Mouse (Mus musculus) cerebellum, adult 2 months (tissue): ENCODE results near the gene Irf2bpl. TPM values are rescaled to one million over a fixed set of nuclear protein-coding genes. Genes with fewer than 3 reads are reported as not detected.

Experiments used
- DNase-seq, 2 experiments: peaks; one replicate each; pipeline ENCODE4 v3.0.0; 2021
- H3K27ac ChIP-seq: fragments of 200-500 bp; 2 replicates; pipeline ENCODE4 v1.5.1; 2012; ENCODE audit warnings: low read length, control low read depth, inconsistent platforms; ENCODE audit not compliant: insufficient read depth
- H3K27me3 ChIP-seq: fragments of 200-500 bp; 2 replicates; pipeline ENCODE4 v1.6.1; 2012; ENCODE audit warnings: inconsistent platforms, mild to moderate bottlenecking, low read length, moderate library complexity; ENCODE audit not compliant: control insufficient read depth, insufficient read depth
- H3K4me1 ChIP-seq: fragments of 200-500 bp; 2 replicates; pipeline ENCODE4 v1.6.1; 2011; ENCODE audit warnings: low read length; ENCODE audit not compliant: control insufficient read depth, insufficient read depth
- H3K4me3 ChIP-seq: fragments of 200-500 bp; replicated peaks from 2 replicates; pipeline ENCODE3; 2011; ENCODE audit warnings: mild to moderate bottlenecking, low read depth, low read length, control low read depth; ENCODE audit not compliant: insufficient read depth
- CTCF ChIP-seq: fragments of 200-500 bp; IDR thresholded peaks from 2 replicates; pipeline ENCODE4 v1.5.1; 2011; ENCODE audit warnings: low read depth, mild to moderate bottlenecking, control low read depth, low read length, moderate library complexity, borderline replicate concordance; ENCODE audit not compliant: insufficient read depth
- POLR2A ChIP-seq: fragments of 200-500 bp; IDR thresholded peaks from 2 replicates; pipeline ENCODE4 v1.6.1; 2011; ENCODE audit warnings: low read length, control low read depth, borderline replicate concordance; ENCODE audit not compliant: insufficient read depth
- WGBS: fragments of 180-500 bp; shearing (Covaris S2); methylation state at CpG from one replicate; pipeline ENCODE4 v1.1.7; 2018; 5-methylcytosine and 5-hydroxymethylcytosine counted together
- polyA plus RNA-seq: library from polyadenylated mRNA; depleted of rRNA; stranded (reverse); fragments of >200 nt; gene quantifications from 2 replicates; pipeline ENCODE4 v1.2.3, GENCODE M21; 2012; rRNA removed

The Irf2bpl gene
- polyA plus RNA-seq: 48.6 and 53.9 TPM in 2 replicates

- Histone ChIP-seq H3K27ac (peak within 1 kb of the TSS; percentile 98), H3K4me3 (peak within 1 kb of the TSS; percentile 69), H3K27me3 (no peaks in the 10 kb centered on the region), H3K4me1 (peaks cover 10% of the 10 kb centered on the region)
- under 1% methylated on average over 82 of the region's 82 CpGs for WGBS
- peak; percentile 97 to 99 for DNase-seq
- no peak for TF ChIP-seq CTCF
- peak; percentile 96 for TF ChIP-seq POLR2A
These were observed at the start of gene Irf2bpl for GRCm38 (mm10) chr12:86884197-86885058. Irf2bpl (minus strand) TSS chr12:86884798.

GRCm38 (mm10) chr12:86932575-86932952 is 48.0 kb upstream of the Irf2bpl start:
- Histone ChIP-seq H3K27me3 (no peaks in the 10 kb centered on the region), H3K27ac (no peak overlapping the region; the same call in 1 of the 2 replicates), H3K4me3 (no peak overlapping the region), H3K4me1 (no peaks in the 10 kb centered on the region)
- WGBS: 74% methylated on average over 6 of the region's 6 CpGs
- no peak for DNase-seq
- TF ChIP-seq CTCF (no peak), POLR2A (no peak)

DNA sequence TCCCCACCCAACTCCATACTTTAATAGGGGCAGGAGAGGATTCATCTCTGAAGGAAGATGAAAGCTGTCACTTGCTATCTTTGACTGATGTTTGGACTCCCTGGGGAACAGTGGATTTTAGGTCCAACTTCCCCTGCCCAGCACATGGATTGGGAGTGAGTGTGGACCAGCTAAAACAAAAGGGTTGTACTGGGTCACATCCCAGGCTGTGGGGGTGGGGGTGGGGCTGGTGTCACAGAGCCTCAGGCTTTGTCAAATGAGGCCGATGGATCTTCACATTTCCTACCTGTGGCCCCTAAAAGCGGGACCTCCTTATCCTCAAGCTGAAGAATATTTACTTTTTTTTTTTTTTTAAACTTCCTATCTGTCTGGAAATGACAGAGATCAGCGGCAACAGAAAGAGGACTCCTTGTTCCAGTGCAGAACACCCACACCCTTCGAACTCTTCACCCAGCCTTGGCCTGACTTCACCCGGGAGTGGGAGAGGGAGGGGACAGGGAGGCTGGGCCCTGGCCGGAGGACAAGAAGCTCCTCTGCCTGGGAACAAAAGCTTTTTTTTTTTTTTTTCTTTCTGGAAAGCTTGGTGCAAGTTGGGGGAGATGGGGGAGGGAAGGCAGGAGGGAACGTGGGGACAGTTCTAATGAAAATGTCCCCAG is 47.4 kb upstream of the Irf2bpl start:
- DNase-seq: peak in 1 of 2 experiments; percentile 52
- WGBS: 50% methylated on average over 7 of the region's 7 CpGs
- TF ChIP-seq POLR2A: no peak
- no peak for TF ChIP-seq CTCF
- H3K4me3 ChIP-seq: no peak overlapping the region
- no peaks in the 10 kb centered on the region for H3K27me3 ChIP-seq
- H3K27ac ChIP-seq: peak overlapping the region; percentile 81; the same call in 1 of the 2 replicates
- no peaks in the 10 kb centered on the region for H3K4me1 ChIP-seq

DNA sequence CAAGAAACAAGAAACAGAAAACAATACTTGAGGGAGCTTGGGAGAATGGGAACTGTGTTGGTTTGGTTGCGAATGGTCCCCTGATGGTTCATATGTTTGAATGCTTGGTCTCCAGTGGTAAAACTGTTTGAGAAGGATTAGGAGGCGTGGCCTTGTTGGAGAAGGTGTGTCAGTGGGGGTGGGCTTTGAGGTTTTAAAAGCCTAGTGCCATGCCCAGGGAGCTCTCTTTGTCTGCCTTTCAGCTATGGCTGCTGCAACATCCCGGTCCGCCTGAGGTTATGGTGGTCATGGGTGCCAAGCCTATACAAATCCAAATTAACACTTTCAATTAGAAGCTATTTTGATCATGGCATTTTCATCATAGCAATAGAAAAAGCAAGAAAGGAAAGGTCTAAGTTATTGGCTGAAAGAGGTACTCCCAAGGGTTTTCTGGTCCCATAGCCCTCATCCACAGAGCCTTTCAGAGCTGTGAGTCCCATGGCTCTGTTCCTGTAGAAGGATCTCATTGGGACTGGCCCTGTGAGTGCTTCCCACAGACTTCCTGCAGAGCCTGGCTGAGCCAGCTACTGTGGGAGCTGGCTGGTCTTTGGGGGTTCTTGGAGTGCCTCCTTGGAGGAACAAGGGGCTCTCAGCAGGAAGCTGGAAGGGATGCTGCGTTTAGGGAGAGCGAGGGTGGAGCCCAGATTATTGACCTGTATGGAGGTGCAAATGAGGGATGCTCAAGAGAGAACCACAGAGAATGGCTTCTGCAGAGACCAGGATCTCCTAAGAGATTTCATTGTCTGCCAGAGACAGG is 46.5 kb upstream of the Irf2bpl start:
- WGBS: 78% methylated on average over 6 of the region's 6 CpGs
- TF ChIP-seq POLR2A (no peak), CTCF (no peak)
- H3K27ac ChIP-seq: peak overlapping the region; percentile 81; the same call in 1 of the 2 replicates
- no peaks in the 10 kb centered on the region for H3K27me3 ChIP-seq
- no peak for DNase-seq
- H3K4me1 ChIP-seq: no peaks in the 10 kb centered on the region
- no peak overlapping the region for H3K4me3 ChIP-seq

- Histone ChIP-seq H3K4me1 (peaks cover 9% of the 10 kb centered on the region; the same call in 1 of the 2 replicates), H3K27me3 (no peaks in the 10 kb centered on the region), H3K27ac (no peak overlapping the region), H3K4me3 (no peak overlapping the region)
- WGBS: 2% methylated on average over 5 of the region's 5 CpGs
- TF ChIP-seq CTCF: peak; percentile 98
- no peak for TF ChIP-seq POLR2A
- peak; percentile 83 to 90 for DNase-seq
These were observed 39.2 kb upstream of the Irf2bpl start for GRCm38 (mm10) chr12:86923837-86924236.

- WGBS: 85% methylated on average over 17 of the region's 17 CpGs
- Histone ChIP-seq H3K4me3 (no peak overlapping the region), H3K27ac (peak overlapping the region; percentile 58; the same call in 1 of the 2 replicates), H3K27me3 (no peaks in the 10 kb centered on the region), H3K4me1 (peaks cover 40% of the 10 kb centered on the region)
- no peak for TF ChIP-seq POLR2A
- TF ChIP-seq CTCF: no peak
- no peak for DNase-seq
These were observed 34.6 kb upstream of the Irf2bpl start for GRCm38 (mm10) chr12:86918983-86919722.

- Histone ChIP-seq H3K4me1 (peaks cover 40% of the 10 kb centered on the region), H3K27ac (peak overlapping the region; percentile 58; the same call in 1 of the 2 replicates), H3K4me3 (no peak overlapping the region), H3K27me3 (no peaks in the 10 kb centered on the region)
- DNase-seq: no peak
- WGBS: 13% methylated on average over 11 of the region's 11 CpGs
- TF ChIP-seq POLR2A (no peak), CTCF (no peak)
These were observed 33.9 kb upstream of the Irf2bpl start for GRCm38 (mm10) chr12:86918361-86918967.
